Mouse (Mus musculus): Measurements from ENCODE around the gene Ap4s1. TPM values are rescaled to one million over a fixed set of nuclear protein-coding genes. Genes with fewer than 3 reads are reported as not detected.
"Not testable (repeated sequence)": the region's sequence is repeated elsewhere in the genome, so short reads cannot be mapped to it uniquely, and the experiment has no call there.

Ap4s1 gene
- polyA plus RNA-seq, 1 experiment from 2014 or later = 32.6 TPM

- Histone ChIP-seq H3K4me1 (peaks cover 11% of the 10 kb centered on the region), H3K4me2 (no peak overlapping the region), H3K36me3 (no peaks in the 10 kb centered on the region), H3K27me3 (no peaks in the 10 kb centered on the region), H3K9me3 (no peaks in the 10 kb centered on the region), H3K9ac (no peak overlapping the region), H3K27ac (no peak overlapping the region), H3K4me3 (no peak overlapping the region)
- WGBS = 89% methylated on average over 2 of the region's 2 CpGs
- no peak for ATAC-seq (ENCODE audit: insufficient number of reproducible peaks, insufficient read depth, low FRiP score, low TSS enrichment, low read depth)
Measured at GRCm38 (mm10) chr12:51688546-51688945, 2.3 kb upstream of the Ap4s1 start.

- 0% methylated on average over 50 of the region's 56 CpGs for WGBS
Measured at GRCm38 (mm10) chr12:51691845-51692632, 1.2 kb downstream of the Ap4s1 start, which contains the start of gene Strn3. Gene Strn3, minus strand, starts transcription at chr12:51691897.

GRCm38 (mm10) chr12:51692870-51693269 is 2.0 kb downstream of the Ap4s1 start:
- 76% methylated on average over 10 of the region's 10 CpGs for WGBS
- not testable (repeated sequence) for ATAC-seq (ENCODE audit: insufficient number of reproducible peaks, insufficient read depth, low FRiP score, low TSS enrichment, low read depth)
- H3K27ac ChIP-seq = peak overlapping the region; percentile 44; the same call in 1 of the 2 replicates

More at GRCm38 (mm10) chr12:51691845-51692632, 1.2 kb downstream of the Ap4s1 start, which contains the start of gene Strn3:
- no peaks in the 10 kb centered on the region for H3K36me3 ChIP-seq
- H3K27me3 ChIP-seq = no peaks in the 10 kb centered on the region
- H3K4me2 ChIP-seq = peak within 1 kb of the TSS; percentile 78
- H3K9ac ChIP-seq = peak within 1 kb of the TSS; percentile 100
- peak within 1 kb of the TSS; percentile 100 for H3K27ac ChIP-seq
- H3K9me3 ChIP-seq = no peaks in the 10 kb centered on the region
- peaks cover 10% of the 10 kb centered on the region for H3K4me1 ChIP-seq
- H3K4me3 ChIP-seq = peak within 1 kb of the TSS; percentile 96
- peak; percentile 98 for ATAC-seq (ENCODE audit: insufficient number of reproducible peaks, insufficient read depth, low FRiP score, low TSS enrichment, low read depth)

GRCm38 (mm10) chr12:51693419-51693818 is 2.6 kb downstream of the Ap4s1 start:
- H3K9ac ChIP-seq = no peak overlapping the region
- no peak overlapping the region for H3K4me2 ChIP-seq
- H3K4me1 ChIP-seq = peaks cover 10% of the 10 kb centered on the region
- no peak overlapping the region for H3K4me3 ChIP-seq
- WGBS = 78% methylated on average over 3 of the region's 3 CpGs
- ATAC-seq (ENCODE audit: insufficient number of reproducible peaks, insufficient read depth, low FRiP score, low TSS enrichment, low read depth) = no peak
- no peak overlapping the region for H3K27ac ChIP-seq
- H3K9me3 ChIP-seq = no peaks in the 10 kb centered on the region
- no peaks in the 10 kb centered on the region for H3K36me3 ChIP-seq
- no peaks in the 10 kb centered on the region for H3K27me3 ChIP-seq

More at GRCm38 (mm10) chr12:51692870-51693269, 2.0 kb downstream of the Ap4s1 start:
- Histone ChIP-seq H3K4me3 (peak overlapping the region; percentile 96), H3K4me2 (peak overlapping the region; percentile 78), H3K4me1 (peaks cover 10% of the 10 kb centered on the region)
- H3K9me3 ChIP-seq, H3K36me3 ChIP-seq, H3K9ac ChIP-seq, H3K27me3 ChIP-seq: not testable (repeated sequence)

GRCm38 (mm10) chr12:51694096-51694495 is 3.3 kb downstream of the Ap4s1 start:
- H3K27me3 ChIP-seq = no peaks in the 10 kb centered on the region
- no peak overlapping the region for H3K27ac ChIP-seq
- H3K4me3 ChIP-seq = no peak overlapping the region
- no peak for ATAC-seq (ENCODE audit: insufficient number of reproducible peaks, insufficient read depth, low FRiP score, low TSS enrichment, low read depth)
- no peak overlapping the region for H3K4me2 ChIP-seq
- H3K36me3 ChIP-seq = no peaks in the 10 kb centered on the region
- H3K4me1 ChIP-seq = peaks cover 8% of the 10 kb centered on the region
- no peaks in the 10 kb centered on the region for H3K9me3 ChIP-seq
- no peak overlapping the region for H3K9ac ChIP-seq

GRCm38 (mm10) chr12:51694966-51695365 is 4.1 kb downstream of the Ap4s1 start:
- no peaks in the 10 kb centered on the region for H3K27me3 ChIP-seq
- H3K9ac ChIP-seq = no peak overlapping the region
- H3K27ac ChIP-seq = no peak overlapping the region
- ATAC-seq (ENCODE audit: insufficient number of reproducible peaks, insufficient read depth, low FRiP score, low TSS enrichment, low read depth) = no peak
- no peaks in the 10 kb centered on the region for H3K9me3 ChIP-seq
- no peak overlapping the region for H3K4me3 ChIP-seq
- peaks cover 4% of the 10 kb centered on the region for H3K4me1 ChIP-seq
- H3K4me2 ChIP-seq = no peak overlapping the region
- WGBS = 72% methylated on average over 1 of the region's 1 CpGs
- no peaks in the 10 kb centered on the region for H3K36me3 ChIP-seq

- Histone ChIP-seq H3K9me3 (no peaks in the 10 kb centered on the region), H3K27ac (no peak overlapping the region), H3K36me3 (no peaks in the 10 kb centered on the region), H3K4me2 (no peak overlapping the region), H3K4me1 (peaks cover 4% of the 10 kb centered on the region), H3K9ac (no peak overlapping the region), H3K27me3 (no peaks in the 10 kb centered on the region), H3K4me3 (no peak overlapping the region)
- ATAC-seq (ENCODE audit: insufficient number of reproducible peaks, insufficient read depth, low FRiP score, low TSS enrichment, low read depth) = no peak
- 89% methylated on average over 2 of the region's 2 CpGs for WGBS
Measured at GRCm38 (mm10) chr12:51696157-51696556, 5.3 kb downstream of the Ap4s1 start.

GRCm38 (mm10) chr12:51699623-51700393 is 9.0 kb downstream of the Ap4s1 start:
- ATAC-seq (ENCODE audit: insufficient number of reproducible peaks, insufficient read depth, low FRiP score, low TSS enrichment, low read depth) = no peak; the same call in 1 of the 2 replicates
- 57% methylated on average over 8 of the region's 8 CpGs for WGBS

GRCm38 (mm10) chr12:51701723-51702122 is 10.9 kb downstream of the Ap4s1 start:
- Histone ChIP-seq H3K4me1 (peaks cover 5% of the 10 kb centered on the region), H3K27me3 (no peaks in the 10 kb centered on the region), H3K9ac (no peak overlapping the region), H3K36me3 (no peaks in the 10 kb centered on the region), H3K9me3 (no peaks in the 10 kb centered on the region), H3K4me3 (no peak overlapping the region), H3K27ac (no peak overlapping the region), H3K4me2 (no peak overlapping the region)
- no peak for ATAC-seq (ENCODE audit: insufficient number of reproducible peaks, insufficient read depth, low FRiP score, low TSS enrichment, low read depth)

More at GRCm38 (mm10) chr12:51699623-51700393, 9.0 kb downstream of the Ap4s1 start:
- Histone ChIP-seq H3K4me3 (no peak overlapping the region), H3K36me3 (no peaks in the 10 kb centered on the region), H3K9me3 (no peaks in the 10 kb centered on the region), H3K27me3 (no peaks in the 10 kb centered on the region), H3K4me1 (peaks cover 5% of the 10 kb centered on the region), H3K9ac (no peak overlapping the region), H3K4me2 (no peak overlapping the region), H3K27ac (no peak overlapping the region)

GRCm38 (mm10) chr12:51703859-51704258 is 13.0 kb downstream of the Ap4s1 start:
- ATAC-seq (ENCODE audit: insufficient number of reproducible peaks, insufficient read depth, low FRiP score, low TSS enrichment, low read depth) = no peak
- Histone ChIP-seq H3K27ac (no peak overlapping the region), H3K4me3 (no peak overlapping the region), H3K27me3 (no peaks in the 10 kb centered on the region), H3K9ac (no peak overlapping the region), H3K4me2 (no peak overlapping the region), H3K9me3 (no peaks in the 10 kb centered on the region), H3K4me1 (peaks cover 7% of the 10 kb centered on the region), H3K36me3 (no peaks in the 10 kb centered on the region)
- 5% methylated on average over 1 of the region's 1 CpGs for WGBS

GRCm38 (mm10) chr12:51704572-51704971 is 13.7 kb downstream of the Ap4s1 start:
- Histone ChIP-seq H3K9me3 (no peaks in the 10 kb centered on the region), H3K4me1 (peaks cover 9% of the 10 kb centered on the region), H3K4me2 (no peak overlapping the region), H3K36me3 (no peaks in the 10 kb centered on the region), H3K9ac (no peak overlapping the region), H3K27ac (no peak overlapping the region), H3K4me3 (no peak overlapping the region), H3K27me3 (no peaks in the 10 kb centered on the region)
- WGBS = 71% methylated on average over 7 of the region's 7 CpGs
- no peak for ATAC-seq (ENCODE audit: insufficient number of reproducible peaks, insufficient read depth, low FRiP score, low TSS enrichment, low read depth)

All from embryonic facial prominence, embryonic 13.5 days (tissue).